Mouse (Mus musculus): ENCODE measurements at regions not wholly inside any gene's neighbourhood (a gene's known extent, or its start where the extent isn't known, plus 50 kb on each side); places are given as distances from the start of the nearest gene placed in this dataset.
A peak's percentile ranks its signal among the peaks of the same experiment; 100 is the strongest.

- H3K36me3 ChIP-seq (replicated peaks) = no peaks in the 10 kb centered on the region
- no peak overlapping the region for H3K4me3 ChIP-seq (replicated peaks)
- no peak for ATAC-seq (ENCODE audit: low FRiP score)
- H3K27me3 ChIP-seq = peaks cover 10% of the 10 kb centered on the region; the same call in 1 of the 2 replicates
- WGBS = 72% methylated on average over 2 of the region's 2 CpGs
- H3K27ac ChIP-seq = no peak overlapping the region
- H3K9me3 ChIP-seq = no peaks in the 10 kb centered on the region
- H3K9ac ChIP-seq = no peak overlapping the region
- no peak overlapping the region for H3K4me2 ChIP-seq
- H3K4me1 ChIP-seq = peaks cover 33% of the 10 kb centered on the region
These were observed 177.9 kb downstream of the Gadd45g start for GRCm38 (mm10) chr13:52024349-52024748.

- WGBS = 62% methylated on average over 18 of the region's 18 CpGs
- no peaks in the 10 kb centered on the region for H3K36me3 ChIP-seq (replicated peaks)
- H3K9me3 ChIP-seq = no peaks in the 10 kb centered on the region
- peak overlapping the region; percentile 6; the same call in 1 of the 2 replicates for H3K27ac ChIP-seq
- peaks cover 10% of the 10 kb centered on the region; the same call in 1 of the 2 replicates for H3K27me3 ChIP-seq
- H3K4me1 ChIP-seq = peaks cover 33% of the 10 kb centered on the region
- H3K4me3 ChIP-seq (replicated peaks) = no peak overlapping the region
- H3K4me2 ChIP-seq = no peak overlapping the region
- H3K9ac ChIP-seq = no peak overlapping the region
- no peak for ATAC-seq (ENCODE audit: low FRiP score)
These were observed 178.5 kb downstream of the Gadd45g start for GRCm38 (mm10) chr13:52024832-52025481.

GRCm38 (mm10) chr13:52025482-52025848 is 179.0 kb downstream of the Gadd45g start:
- peaks cover 33% of the 10 kb centered on the region for H3K4me1 ChIP-seq
- H3K4me2 ChIP-seq = no peak overlapping the region
- H3K4me3 ChIP-seq (replicated peaks) = no peak overlapping the region
- no peaks in the 10 kb centered on the region for H3K9me3 ChIP-seq
- H3K27me3 ChIP-seq = peaks cover 6% of the 10 kb centered on the region; the same call in 1 of the 2 replicates
- H3K27ac ChIP-seq = no peak overlapping the region
- ATAC-seq (ENCODE audit: low FRiP score) = no peak
- no peaks in the 10 kb centered on the region for H3K36me3 ChIP-seq (replicated peaks)
- WGBS = 88% methylated on average over 5 of the region's 5 CpGs
- H3K9ac ChIP-seq = no peak overlapping the region

- H3K4me2 ChIP-seq = no peak overlapping the region
- no peaks in the 10 kb centered on the region for H3K9me3 ChIP-seq
- no peak for ATAC-seq (ENCODE audit: low FRiP score)
- H3K4me1 ChIP-seq = peaks cover 26% of the 10 kb centered on the region
- no peaks in the 10 kb centered on the region for H3K36me3 ChIP-seq (replicated peaks)
- no peak overlapping the region for H3K27ac ChIP-seq
- no peak overlapping the region for H3K4me3 ChIP-seq (replicated peaks)
- WGBS = 85% methylated on average over 7 of the region's 7 CpGs
- H3K9ac ChIP-seq = no peak overlapping the region
- peaks cover 5% of the 10 kb centered on the region; the same call in 1 of the 2 replicates for H3K27me3 ChIP-seq
These were observed 179.8 kb downstream of the Gadd45g start for GRCm38 (mm10) chr13:52026291-52026690.

- no peak for ATAC-seq (ENCODE audit: low FRiP score)
- WGBS = 80% methylated on average over 3 of the region's 3 CpGs
- H3K36me3 ChIP-seq (replicated peaks) = no peaks in the 10 kb centered on the region
- H3K4me2 ChIP-seq = no peak overlapping the region
- H3K4me3 ChIP-seq (replicated peaks) = no peak overlapping the region
- H3K4me1 ChIP-seq = peaks cover 12% of the 10 kb centered on the region
- H3K27ac ChIP-seq = no peak overlapping the region
- H3K27me3 ChIP-seq = 0 out of 2 replicates have a peak, but pooled peaks cover 5% of the 10 kb centered on the region
- H3K9ac ChIP-seq = no peak overlapping the region
- H3K9me3 ChIP-seq = no peaks in the 10 kb centered on the region
These were observed 183.5 kb downstream of the Gadd45g start for GRCm38 (mm10) chr13:52029868-52030422.

GRCm38 (mm10) chr13:52031465-52031864 is 185.0 kb downstream of the Gadd45g start:
- no peak overlapping the region for H3K4me3 ChIP-seq (replicated peaks)
- H3K4me1 ChIP-seq = peaks cover 6% of the 10 kb centered on the region; the same call in 1 of the 2 replicates
- ATAC-seq (ENCODE audit: low FRiP score) = no peak
- H3K27me3 ChIP-seq = 0 out of 2 replicates have a peak, but pooled peaks cover 5% of the 10 kb centered on the region
- H3K4me2 ChIP-seq = no peak overlapping the region
- no peak overlapping the region for H3K27ac ChIP-seq
- H3K36me3 ChIP-seq (replicated peaks) = no peaks in the 10 kb centered on the region
- no peaks in the 10 kb centered on the region for H3K9me3 ChIP-seq
- WGBS = 85% methylated on average over 5 of the region's 5 CpGs
- no peak overlapping the region for H3K9ac ChIP-seq

- H3K4me2 ChIP-seq = no peak overlapping the region
- 79% methylated on average over 3 of the region's 6 CpGs for WGBS
- H3K9ac ChIP-seq = no peak overlapping the region
- no peaks in the 10 kb centered on the region for H3K9me3 ChIP-seq
- H3K36me3 ChIP-seq (replicated peaks) = no peaks in the 10 kb centered on the region
- H3K4me1 ChIP-seq = peaks cover 13% of the 10 kb centered on the region; the same call in 1 of the 2 replicates
- no peak overlapping the region for H3K4me3 ChIP-seq (replicated peaks)
- H3K27ac ChIP-seq = no peak overlapping the region
- H3K27me3 ChIP-seq = no peaks in the 10 kb centered on the region
- ATAC-seq (ENCODE audit: low FRiP score) = no peak
These were observed 189.3 kb downstream of the Gadd45g start for GRCm38 (mm10) chr13:52035731-52036130.

- no peaks in the 10 kb centered on the region for H3K36me3 ChIP-seq (replicated peaks)
- peaks cover 13% of the 10 kb centered on the region; the same call in 1 of the 2 replicates for H3K4me1 ChIP-seq
- H3K27ac ChIP-seq = no peak overlapping the region
- no peak overlapping the region for H3K4me3 ChIP-seq (replicated peaks)
- 65% methylated on average over 5 of the region's 5 CpGs for WGBS
- H3K9ac ChIP-seq = no peak overlapping the region
- H3K27me3 ChIP-seq = no peaks in the 10 kb centered on the region
- ATAC-seq (ENCODE audit: low FRiP score) = no peak
- no peaks in the 10 kb centered on the region for H3K9me3 ChIP-seq
- no peak overlapping the region for H3K4me2 ChIP-seq
These were observed 189.9 kb downstream of the Gadd45g start for GRCm38 (mm10) chr13:52036351-52036750.

GRCm38 (mm10) chr13:52037218-52037617 is 190.7 kb downstream of the Gadd45g start:
- Histone ChIP-seq H3K4me1 (peaks cover 19% of the 10 kb centered on the region; the same call in 1 of the 2 replicates), H3K27ac (no peak overlapping the region), H3K4me2 (no peak overlapping the region), H3K27me3 (no peaks in the 10 kb centered on the region), H3K4me3 (replicated peaks) (no peak overlapping the region), H3K36me3 (replicated peaks) (no peaks in the 10 kb centered on the region), H3K9me3 (no peaks in the 10 kb centered on the region), H3K9ac (no peak overlapping the region)
- 65% methylated on average over 13 of the region's 13 CpGs for WGBS
- no peak for ATAC-seq (ENCODE audit: low FRiP score)

- Histone ChIP-seq H3K27me3 (0 out of 2 replicates have a peak, but pooled peaks cover 3% of the 10 kb centered on the region), H3K4me2 (no peak overlapping the region), H3K4me3 (replicated peaks) (no peak overlapping the region), H3K9ac (no peak overlapping the region), H3K27ac (0 out of 2 replicates have a peak overlapping the region, but pooled peaks have one; percentile 19), H3K36me3 (replicated peaks) (no peaks in the 10 kb centered on the region), H3K9me3 (no peaks in the 10 kb centered on the region), H3K4me1 (peaks cover 24% of the 10 kb centered on the region)
- no peak for ATAC-seq (ENCODE audit: low FRiP score)
- WGBS = 72% methylated on average over 15 of the region's 15 CpGs
These were observed 195.3 kb downstream of the Gadd45g start for GRCm38 (mm10) chr13:52041467-52042421.

- Histone ChIP-seq H3K27ac (no peak overlapping the region), H3K27me3 (0 out of 2 replicates have a peak, but pooled peaks cover 3% of the 10 kb centered on the region), H3K4me2 (no peak overlapping the region), H3K4me3 (replicated peaks) (no peak overlapping the region), H3K4me1 (peaks cover 23% of the 10 kb centered on the region), H3K36me3 (replicated peaks) (no peaks in the 10 kb centered on the region), H3K9ac (no peak overlapping the region), H3K9me3 (no peaks in the 10 kb centered on the region)
- no peak for ATAC-seq (ENCODE audit: low FRiP score)
- WGBS = 92% methylated on average over 3 of the region's 3 CpGs
These were observed 196.4 kb downstream of the Gadd45g start for GRCm38 (mm10) chr13:52042867-52043266.

GRCm38 (mm10) chr13:52043916-52044315 is 197.4 kb downstream of the Gadd45g start:
- no peak overlapping the region for H3K4me3 ChIP-seq (replicated peaks)
- H3K4me2 ChIP-seq = no peak overlapping the region
- ATAC-seq (ENCODE audit: low FRiP score) = no peak
- WGBS = 79% methylated on average over 3 of the region's 3 CpGs
- H3K27ac ChIP-seq = no peak overlapping the region
- no peaks in the 10 kb centered on the region for H3K9me3 ChIP-seq
- 0 out of 2 replicates have a peak, but pooled peaks cover 3% of the 10 kb centered on the region for H3K27me3 ChIP-seq
- H3K36me3 ChIP-seq (replicated peaks) = no peaks in the 10 kb centered on the region
- no peak overlapping the region for H3K9ac ChIP-seq
- peaks cover 24% of the 10 kb centered on the region for H3K4me1 ChIP-seq
